Mouse (Mus musculus): ENCODE results near the gene Tgm5.
"Not testable (repeated sequence)": the region's sequence is repeated elsewhere in the genome, so short reads cannot be mapped to it uniquely, and the experiment has no call there.

Tgm5 gene

GRCm38 (mm10) chr2:121085480-121086185, at the start of gene Tgm5:
Gene Tgm5, minus strand, starts transcription at chr2:121085841.
- no peak for DNase-seq (ENCODE audit: low read depth, low spot score)

GRCm38 (mm10) chr2:121132822-121133221, 47.2 kb upstream of the Tgm5 start:
- no peak for DNase-seq (ENCODE audit: low read depth, low spot score)

- DNase-seq (ENCODE audit: low read depth, low spot score): peak; percentile 21
These were observed 43.4 kb upstream of the Tgm5 start for GRCm38 (mm10) chr2:121128865-121129620.

GRCm38 (mm10) chr2:121127536-121127935, 41.9 kb upstream of the Tgm5 start:
- no peak for DNase-seq (ENCODE audit: low read depth, low spot score)

- not testable (repeated sequence) for DNase-seq (ENCODE audit: low read depth, low spot score)
These were observed 40.7 kb upstream of the Tgm5 start for GRCm38 (mm10) chr2:121126302-121126701.

- no peak for DNase-seq (ENCODE audit: low read depth, low spot score)
These were observed 33.6 kb upstream of the Tgm5 start for GRCm38 (mm10) chr2:121119260-121119659.

GRCm38 (mm10) chr2:121115418-121115817, 29.8 kb upstream of the Tgm5 start:
- no peak for DNase-seq (ENCODE audit: low read depth, low spot score)

- DNase-seq (ENCODE audit: low read depth, low spot score): no peak
These were observed 24.1 kb upstream of the Tgm5 start, which contains the start of gene Tgm7 for GRCm38 (mm10) chr2:121109695-121110094. Gene Tgm7, minus strand, starts transcription at chr2:121109795.

GRCm38 (mm10) chr2:121105940-121106339, 20.3 kb upstream of the Tgm5 start:
- DNase-seq (ENCODE audit: low read depth, low spot score): no peak

GRCm38 (mm10) chr2:121102051-121102450, 16.4 kb upstream of the Tgm5 start:
- DNase-seq (ENCODE audit: low read depth, low spot score): peak; percentile 70

- DNase-seq (ENCODE audit: low read depth, low spot score): no peak
These were observed 4.1 kb upstream of the Tgm5 start for GRCm38 (mm10) chr2:121089751-121090150.

GRCm38 (mm10) chr2:121088507-121088906, 2.9 kb upstream of the Tgm5 start:
- DNase-seq (ENCODE audit: low read depth, low spot score): peak; percentile 46

GRCm38 (mm10) chr2:121082626-121083025, 3.0 kb downstream of the Tgm5 start:
- DNase-seq (ENCODE audit: low read depth, low spot score): no peak

- DNase-seq (ENCODE audit: low read depth, low spot score): no peak
These were observed 10.9 kb downstream of the Tgm5 start for GRCm38 (mm10) chr2:121074747-121075146.

GRCm38 (mm10) chr2:121071871-121072270, 13.8 kb downstream of the Tgm5 start:
- DNase-seq (ENCODE audit: low read depth, low spot score): peak; percentile 49

GRCm38 (mm10) chr2:121069506-121069905, 16.1 kb downstream of the Tgm5 start:
- no peak for DNase-seq (ENCODE audit: low read depth, low spot score)

GRCm38 (mm10) chr2:121067116-121067515, 18.5 kb downstream of the Tgm5 start:
- DNase-seq (ENCODE audit: low read depth, low spot score): no peak

GRCm38 (mm10) chr2:121061315-121061714, 24.3 kb downstream of the Tgm5 start:
- no peak for DNase-seq (ENCODE audit: low read depth, low spot score)

GRCm38 (mm10) chr2:121057997-121058396, 27.6 kb downstream of the Tgm5 start:
- DNase-seq (ENCODE audit: low read depth, low spot score): no peak

- no peak for DNase-seq (ENCODE audit: low read depth, low spot score)
These were observed 29.7 kb downstream of the Tgm5 start for GRCm38 (mm10) chr2:121055915-121056314.

GRCm38 (mm10) chr2:121054060-121054459, 31.6 kb downstream of the Tgm5 start:
- DNase-seq (ENCODE audit: low read depth, low spot score): no peak

- no peak for DNase-seq (ENCODE audit: low read depth, low spot score)
These were observed 33.5 kb downstream of the Tgm5 start for GRCm38 (mm10) chr2:121052176-121052575.

- DNase-seq (ENCODE audit: low read depth, low spot score): peak; percentile 45
These were observed 40.0 kb downstream of the Tgm5 start for GRCm38 (mm10) chr2:121045653-121046052.
